Mouse (Mus musculus) thymus, postnatal 36 days (tissue): ENCODE measurements around the gene Mme.

Source experiments
- DNase-seq, 2 experiments: peaks; one replicate each; pipeline ENCODE4 v3.0.0; 2022; ENCODE audit warnings: mixed read lengths in 2 of 2

Gene Mme

GRCm38 (mm10) chr3:63241099-63241587 is at the start of gene Mme:
TSS of gene Mme (plus strand) at chr3:63241537.
- no peak for DNase-seq

GRCm38 (mm10) chr3:63196565-63196964 is 44.8 kb upstream of the Mme start:
- no peak for DNase-seq

DNA sequence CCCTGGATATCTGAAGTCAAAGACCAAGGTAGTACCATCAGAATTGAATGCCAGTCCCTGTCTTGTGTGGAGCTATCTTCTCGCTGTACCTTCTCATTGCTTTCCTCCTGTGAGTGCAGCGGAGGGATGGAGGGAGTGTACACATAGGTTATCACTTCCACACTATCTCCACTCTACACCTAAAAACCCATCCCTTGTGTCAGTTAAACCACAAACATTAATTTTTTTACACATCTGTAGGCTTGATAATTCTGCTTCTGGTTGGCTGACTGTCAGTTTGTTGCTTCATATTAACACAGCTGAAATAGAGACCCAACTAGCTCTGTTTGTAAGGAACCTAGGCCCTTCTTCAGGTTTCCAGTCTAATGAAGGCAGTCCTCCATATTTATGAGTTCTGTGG is 43.3 kb upstream of the Mme start:
- no peak for DNase-seq

DNA sequence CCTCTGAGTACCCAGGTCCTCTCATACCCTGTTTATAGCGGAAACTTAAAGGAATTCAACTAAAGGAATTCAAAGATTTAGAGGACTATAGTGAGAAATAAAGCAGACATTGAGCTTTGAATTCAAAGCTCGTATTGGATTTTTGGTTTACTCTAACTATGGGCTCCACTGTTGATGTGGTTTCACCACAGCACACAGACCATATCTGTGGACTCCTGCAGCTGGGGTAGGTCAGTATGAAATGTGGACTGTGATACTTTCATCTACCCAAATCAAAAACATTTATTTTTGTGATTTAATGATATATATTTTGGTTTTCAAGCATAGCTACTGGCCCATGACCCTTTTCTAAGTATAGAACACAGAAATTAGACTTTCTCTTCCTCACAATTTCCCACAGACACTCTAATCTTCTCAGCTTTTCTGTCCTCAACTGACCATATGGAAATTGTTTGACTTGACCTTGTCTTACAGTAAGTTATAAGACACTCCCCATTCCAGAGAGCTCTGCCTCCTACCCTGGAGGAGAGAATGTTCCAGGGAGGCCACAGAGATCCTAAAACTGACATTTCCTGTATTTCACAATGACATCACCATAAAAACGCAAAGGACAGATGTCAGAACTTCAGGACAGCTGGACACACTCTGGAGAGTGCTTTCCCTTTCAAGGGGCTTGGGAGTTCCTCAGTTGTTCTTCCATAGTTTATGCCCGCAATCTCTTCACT is 19.3 kb upstream of the Mme start:
- DNase-seq, result no peak

DNA sequence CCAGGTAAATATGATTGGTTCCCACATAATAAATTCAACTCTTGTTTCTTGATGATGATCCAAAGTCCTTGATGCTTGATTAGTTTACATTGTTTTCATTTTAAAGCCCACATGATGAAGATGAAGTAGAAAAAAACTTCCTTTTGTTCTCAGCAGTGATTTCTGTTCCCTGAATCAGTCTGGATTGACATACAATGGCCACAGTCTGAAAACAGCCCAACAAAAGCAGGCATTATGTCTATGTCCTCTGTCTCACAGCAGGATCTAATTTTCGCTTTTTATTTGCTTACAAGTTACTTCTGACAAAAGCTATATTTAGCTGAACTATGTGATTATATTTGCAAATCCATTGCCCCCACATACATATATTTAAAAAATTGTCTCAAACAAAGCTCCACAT is 17.7 kb upstream of the Mme start:
- no peak for DNase-seq

- no peak for DNase-seq
These were observed 5.4 kb upstream of the Mme start for GRCm38 (mm10) chr3:63235957-63236356.

GRCm38 (mm10) chr3:63243721-63244120 is 2.4 kb downstream of the Mme start:
- no peak for DNase-seq

DNA sequence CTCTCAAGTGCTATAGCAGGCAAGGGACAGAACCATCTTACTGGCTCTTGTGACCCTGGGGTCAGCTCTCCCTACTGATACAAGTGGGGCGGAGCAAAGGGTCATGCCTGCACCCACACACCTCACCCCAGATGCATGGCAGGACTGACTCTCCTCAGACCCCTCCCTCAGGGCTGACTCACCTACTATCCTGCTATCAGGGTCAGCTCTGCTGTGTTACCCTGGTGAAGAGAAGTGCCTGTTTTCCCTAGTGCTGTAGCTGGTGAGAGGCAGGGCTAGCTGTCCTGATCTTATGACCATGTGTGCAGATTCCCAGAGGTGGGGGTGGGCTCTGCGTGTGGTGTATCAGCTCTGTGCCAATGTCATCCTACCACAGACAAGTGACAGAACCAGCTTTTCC is 30.8 kb downstream of the Mme start:
- DNase-seq, result no peak

- no peak for DNase-seq
These were observed 53.0 kb downstream of the Mme start for GRCm38 (mm10) chr3:63294316-63294715.

DNA sequence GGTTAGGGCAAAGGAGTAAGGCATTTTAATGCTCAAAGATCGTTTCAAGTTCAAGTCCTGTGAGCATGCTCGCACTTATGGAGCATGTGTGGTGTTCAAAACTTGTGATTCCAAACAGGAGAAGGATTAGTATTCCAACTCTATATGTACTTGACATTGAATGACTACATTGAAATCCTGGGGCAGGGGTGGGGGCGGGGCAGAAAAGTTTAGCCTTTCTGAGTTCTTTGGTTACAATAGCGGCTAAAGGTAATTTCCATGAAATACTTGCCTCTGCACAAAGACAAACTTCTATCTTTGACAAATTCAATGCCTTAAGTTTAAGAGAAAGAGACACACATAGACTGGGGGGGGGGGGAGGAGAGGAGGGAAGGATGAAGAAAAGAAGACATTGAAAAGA is 53.5 kb downstream of the Mme start:
- no peak for DNase-seq

DNA sequence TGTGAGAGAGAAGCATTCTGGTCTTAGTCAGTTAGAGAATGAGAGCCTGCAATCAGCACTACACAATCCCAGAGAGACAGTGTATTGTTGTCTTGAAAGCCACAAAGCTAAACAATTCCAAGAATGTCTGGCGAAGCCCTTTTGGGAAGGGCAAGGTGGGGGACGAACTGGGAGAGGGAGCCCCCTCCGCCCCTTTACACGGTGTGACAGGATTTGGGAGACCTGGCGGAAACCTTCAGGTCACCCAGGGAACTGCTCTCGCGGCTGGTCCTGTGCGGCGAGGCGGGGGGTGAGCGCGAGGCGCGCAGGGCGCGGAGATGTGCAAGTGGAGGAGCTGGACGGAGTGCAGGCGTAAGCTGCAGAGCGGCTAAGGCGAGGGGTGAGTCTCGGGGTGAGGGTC is 53.9 kb downstream of the Mme start:
- DNase-seq, result no peak

DNA sequence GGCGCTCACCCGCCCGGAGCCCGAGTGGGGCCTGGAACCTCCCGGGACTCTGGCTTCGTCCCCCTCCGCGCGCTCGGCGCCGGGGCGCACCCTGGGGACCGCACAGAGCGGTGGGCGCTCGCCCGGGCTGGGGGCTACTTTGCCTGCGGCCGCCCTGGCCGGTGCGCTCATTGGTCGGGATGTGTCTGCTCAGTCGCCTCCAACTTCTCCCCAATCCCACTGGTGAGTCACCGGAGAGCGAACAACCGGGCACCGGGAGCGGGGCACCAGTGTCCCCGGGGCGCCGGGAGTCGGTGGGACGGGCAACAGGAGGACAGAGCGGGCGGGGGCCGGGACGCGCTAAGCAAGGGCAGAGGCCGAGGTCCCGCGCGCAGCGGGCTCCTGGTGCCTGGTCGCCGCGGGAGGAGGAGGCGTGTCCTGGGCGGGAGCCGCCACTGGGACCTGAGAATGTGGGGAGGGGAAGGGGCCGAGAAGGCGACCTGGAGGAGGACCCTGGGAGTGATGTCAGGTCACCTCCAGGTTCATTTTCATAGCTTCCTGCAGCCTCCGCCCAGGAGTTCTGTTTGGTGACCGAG is 54.4 kb downstream of the Mme start:
- peak in 1 of 2 experiments; percentile 5 for DNase-seq

DNA sequence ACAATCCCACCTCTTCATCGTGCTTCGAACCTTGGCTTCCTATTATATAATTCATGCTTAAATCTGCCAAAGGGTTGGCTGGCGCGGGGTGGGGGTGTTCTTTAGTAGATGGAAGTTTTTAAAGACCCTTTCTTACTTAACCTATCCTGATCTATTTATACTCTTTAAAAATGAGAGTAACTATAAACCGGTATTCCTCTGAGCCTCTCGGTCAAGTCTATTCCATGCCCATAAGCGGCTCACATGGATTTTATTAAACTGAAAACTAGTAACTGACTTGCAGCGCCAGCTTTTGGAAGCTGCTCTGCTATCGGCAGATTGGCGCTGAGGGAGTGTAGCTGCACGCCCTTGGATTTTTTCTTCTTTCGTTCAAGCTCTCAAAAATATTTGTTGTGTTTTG is 55.1 kb downstream of the Mme start:
- DNase-seq, result no peak

DNA sequence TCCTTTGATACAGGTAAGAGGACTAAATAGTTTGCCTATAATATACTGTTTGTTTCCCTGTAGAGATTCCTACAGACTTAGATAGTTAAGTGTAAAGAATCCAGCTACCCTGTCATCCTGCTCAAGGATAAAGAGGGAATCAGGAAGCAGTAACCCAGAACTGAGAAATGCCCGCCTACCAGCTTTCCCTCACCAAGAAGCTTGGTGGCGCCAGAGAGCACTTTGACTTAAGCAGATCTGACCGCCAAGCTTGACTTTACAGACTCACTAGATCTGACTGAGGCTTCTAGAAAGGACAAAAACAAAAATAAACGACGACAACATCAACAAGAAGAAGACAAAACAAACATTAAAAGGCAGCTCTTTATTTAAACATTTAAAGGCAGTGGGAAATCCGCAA is 56.5 kb downstream of the Mme start:
- DNase-seq, result no peak

DNA sequence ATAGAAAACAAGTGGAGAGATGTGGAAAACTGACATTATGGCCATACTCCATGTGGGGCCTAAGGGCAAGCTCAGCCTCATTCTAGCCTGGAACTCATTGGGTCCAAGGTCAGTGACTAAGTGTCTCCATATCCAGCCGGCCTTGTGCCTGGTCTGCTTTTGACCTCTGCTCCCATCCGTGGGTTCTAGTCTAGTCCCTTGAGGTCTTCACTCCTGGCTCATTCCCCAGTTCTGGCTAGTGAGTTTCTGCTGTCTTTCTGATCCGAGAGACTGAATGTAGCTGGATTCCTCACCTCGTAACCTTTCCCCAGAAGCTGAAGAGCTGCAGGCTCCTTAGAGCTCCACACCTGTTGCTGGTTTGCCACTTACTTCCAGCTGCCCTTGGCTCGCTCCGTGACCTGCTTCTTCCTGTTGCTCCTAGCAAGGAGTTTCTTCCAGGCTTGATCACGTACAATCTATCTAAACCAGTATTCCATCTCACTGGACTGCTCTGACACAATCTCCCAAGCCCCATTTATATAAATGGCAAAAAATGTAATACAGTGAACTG is 73.9 kb downstream of the Mme start:
- DNase-seq, result no peak

- no peak for DNase-seq
These were observed 76.2 kb downstream of the Mme start for GRCm38 (mm10) chr3:63317496-63317895.

DNA sequence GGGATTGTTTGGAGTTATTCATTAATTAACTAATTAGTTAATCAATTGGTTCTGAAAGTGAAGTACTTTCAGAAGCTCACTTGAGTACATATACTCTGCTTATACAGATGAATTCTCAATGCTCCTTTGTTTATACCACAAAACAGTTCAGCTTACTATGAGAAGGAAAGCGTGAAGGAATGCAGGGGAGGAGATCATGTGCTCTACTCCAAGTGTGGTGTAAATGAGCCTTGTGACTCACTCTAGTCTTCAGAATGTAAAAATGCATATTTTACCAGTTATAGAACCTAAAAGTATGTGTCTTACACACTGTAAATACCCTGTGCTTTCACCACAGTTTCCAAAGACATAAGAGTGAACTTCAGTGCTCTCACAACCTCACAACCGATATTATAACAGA is 84.3 kb downstream of the Mme start:
- DNase-seq, result no peak

DNA sequence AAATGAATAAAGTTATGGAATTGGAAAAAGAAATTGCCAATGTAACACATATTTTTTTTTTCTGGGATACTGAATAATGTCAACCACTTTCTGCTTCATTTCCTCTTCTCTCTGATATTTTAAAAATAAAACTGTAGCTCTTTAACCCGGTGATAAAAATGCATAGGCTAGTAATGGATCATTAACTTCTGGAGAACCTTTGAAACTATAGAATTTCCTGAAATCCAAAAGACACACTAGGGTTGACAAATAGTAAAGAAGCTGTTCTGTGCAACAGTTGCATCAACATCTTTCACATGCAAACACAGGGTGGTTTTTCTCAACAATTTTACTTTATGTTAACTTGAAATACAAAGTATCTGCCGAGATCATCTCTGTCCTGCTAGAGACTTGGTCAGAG is 98.8 kb downstream of the Mme start:
- DNase-seq, result no peak

DNA sequence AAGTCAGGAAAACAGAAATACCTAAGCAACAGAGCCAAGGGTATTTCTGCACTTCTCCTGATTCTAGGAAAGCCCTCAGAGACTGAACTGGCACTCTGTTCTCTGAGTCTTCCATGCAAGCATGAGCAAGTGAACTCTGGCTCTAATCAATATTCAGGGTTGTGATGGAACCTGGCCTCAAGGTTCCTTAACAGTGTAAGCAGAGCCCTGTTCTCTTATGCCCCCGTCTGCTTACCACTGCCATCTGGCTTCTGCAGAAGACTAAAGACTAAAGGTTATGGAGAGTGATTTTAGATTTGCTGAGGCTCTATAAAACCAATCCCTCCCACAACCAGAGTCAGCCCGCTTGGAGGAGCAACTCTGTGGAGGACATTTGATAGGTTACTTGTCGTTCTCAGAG is 99.2 kb downstream of the Mme start:
- DNase-seq, result no peak

DNA sequence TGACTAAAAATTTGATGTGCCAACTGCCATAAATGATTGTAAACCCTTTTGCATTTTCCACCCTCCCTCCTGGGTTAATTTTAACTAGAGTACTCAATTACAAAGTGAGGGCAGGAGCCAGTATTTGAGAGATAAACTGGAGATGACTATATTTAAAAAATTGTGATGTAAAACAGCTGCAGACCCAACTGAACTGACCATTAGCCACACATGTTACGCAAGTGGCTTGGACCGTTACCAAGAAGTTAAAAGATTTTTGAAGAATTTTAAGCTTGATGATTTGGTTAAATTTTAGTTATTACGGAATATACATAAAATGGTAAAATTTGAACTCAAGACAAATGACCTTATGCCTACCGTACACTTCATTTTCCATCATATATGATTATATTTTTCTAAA is 100.1 kb downstream of the Mme start:
- DNase-seq, result no peak

GRCm38 (mm10) chr3:63344998-63345397 is 103.7 kb downstream of the Mme start:
- no peak for DNase-seq

GRCm38 (mm10) chr3:63348893-63349426 is 107.6 kb downstream of the Mme start:
- no peak for DNase-seq

- no peak for DNase-seq
These were observed 108.9 kb downstream of the Mme start for GRCm38 (mm10) chr3:63350242-63350641.

DNA sequence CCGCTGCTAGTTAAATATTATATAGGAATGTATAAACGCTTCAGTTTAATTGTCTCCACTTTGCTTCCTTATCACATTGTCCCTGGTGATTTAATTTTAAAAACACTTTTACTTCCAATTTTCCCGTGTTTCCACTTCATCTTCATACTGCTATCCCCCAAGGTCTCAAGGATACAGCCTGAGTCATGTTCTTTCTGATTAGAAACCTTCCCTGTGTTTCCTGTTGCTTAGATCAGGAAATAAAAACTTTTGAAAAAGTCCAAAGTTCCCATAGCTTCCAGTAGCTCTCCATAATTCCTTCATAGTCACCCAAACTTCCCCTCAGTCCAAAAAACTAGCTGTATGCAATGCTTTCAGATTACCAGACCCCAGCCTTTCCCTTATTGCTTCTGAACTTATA is 109.4 kb downstream of the Mme start:
- no peak for DNase-seq
